Mouse (Mus musculus) cerebellum, adult (tissue): ENCODE results near the gene Jph2.

Experiments used
- ATAC-seq: cut with Nextera tagmentation; 2 replicates; pipeline ENCODE4 v1.9.2; 2017; ENCODE audit warnings: mild to moderate bottlenecking, moderate library complexity, mixed read lengths; ENCODE audit not compliant: insufficient number of reproducible peaks, low FRiP score, low TSS enrichment

The Jph2 gene

DNA sequence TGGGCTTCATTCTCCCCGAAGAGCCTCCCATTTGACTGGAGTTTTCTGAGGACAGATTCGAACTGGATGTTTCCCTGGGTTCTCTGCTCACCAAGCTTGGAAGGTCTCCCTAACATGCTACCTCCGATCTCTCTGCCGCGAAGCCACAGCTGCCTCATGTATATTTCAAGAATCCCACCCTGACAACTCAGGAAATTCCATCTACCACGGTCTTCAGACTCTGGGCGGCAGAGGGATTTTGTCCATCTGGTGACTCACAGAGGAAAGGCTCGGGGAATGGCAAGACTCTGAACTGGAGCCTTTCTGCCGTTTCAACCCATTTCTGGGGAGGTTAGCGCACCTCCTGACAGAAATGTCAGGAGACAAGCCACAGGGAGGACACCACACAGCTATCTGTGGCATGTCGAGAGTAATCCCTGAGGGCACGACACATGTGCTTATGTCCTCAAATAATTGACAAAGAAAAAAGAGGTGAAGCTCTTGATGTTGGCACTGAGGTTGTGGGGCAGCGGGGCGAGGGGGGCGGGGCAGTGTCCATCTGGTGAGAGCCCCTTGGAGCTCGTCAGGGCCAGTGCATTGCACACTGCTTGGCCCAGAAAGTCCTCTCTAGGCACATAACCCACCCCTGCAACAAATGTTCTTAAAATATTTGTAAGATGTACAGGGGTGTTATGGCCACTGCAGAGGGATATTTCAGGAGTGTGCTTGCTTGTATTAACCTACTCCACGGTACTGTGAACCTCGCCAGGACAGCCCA is 32.8 kb downstream of the Jph2 start:
- no peak for ATAC-seq

DNA sequence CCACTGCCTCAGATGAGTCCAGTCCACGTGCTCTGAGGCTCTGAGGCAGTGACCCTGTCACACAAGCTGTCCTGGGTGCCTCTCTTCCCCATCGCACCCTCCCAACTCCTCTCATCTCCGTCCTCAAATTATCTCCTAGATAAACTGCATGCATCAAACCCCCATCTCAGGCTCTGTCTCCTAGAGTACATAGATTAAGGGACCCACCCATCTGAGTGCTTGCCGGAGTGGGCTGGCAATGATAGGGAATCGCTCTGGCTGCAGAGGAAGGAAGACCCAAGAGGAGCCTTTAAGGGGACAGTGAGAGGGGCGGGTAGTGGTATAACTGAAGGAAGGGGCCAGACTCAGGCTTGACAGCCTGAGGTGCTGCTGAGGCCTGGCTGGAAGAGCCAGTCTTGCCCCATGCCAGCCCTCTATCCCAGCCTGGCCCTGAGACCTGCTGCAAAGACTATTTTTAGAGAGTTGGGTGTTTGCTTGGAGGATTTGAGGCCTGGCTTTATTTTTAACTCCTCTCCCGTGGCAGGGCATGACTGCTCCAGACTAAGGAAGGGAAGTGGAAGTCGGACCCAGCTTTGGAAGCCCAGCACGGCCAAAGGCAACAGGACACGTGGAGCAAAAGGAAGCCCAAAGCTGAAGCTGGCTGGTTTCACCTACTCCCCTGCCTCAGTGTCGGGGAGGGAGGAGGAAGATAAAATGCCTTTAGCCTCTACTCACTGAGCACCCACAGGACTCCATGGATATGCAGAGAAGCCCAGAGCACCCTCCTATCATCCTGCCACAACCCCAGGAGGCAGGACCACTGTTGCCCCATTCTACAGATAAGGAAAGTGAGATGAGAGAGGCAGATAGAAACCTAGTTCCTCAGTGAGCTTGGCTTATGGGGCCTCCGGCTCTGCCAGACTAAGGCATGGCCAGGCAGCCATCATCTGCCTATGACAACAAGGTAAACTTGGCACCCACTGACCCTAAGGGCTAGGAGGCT is 34.6 kb downstream of the Jph2 start:
- ATAC-seq: no peak

DNA sequence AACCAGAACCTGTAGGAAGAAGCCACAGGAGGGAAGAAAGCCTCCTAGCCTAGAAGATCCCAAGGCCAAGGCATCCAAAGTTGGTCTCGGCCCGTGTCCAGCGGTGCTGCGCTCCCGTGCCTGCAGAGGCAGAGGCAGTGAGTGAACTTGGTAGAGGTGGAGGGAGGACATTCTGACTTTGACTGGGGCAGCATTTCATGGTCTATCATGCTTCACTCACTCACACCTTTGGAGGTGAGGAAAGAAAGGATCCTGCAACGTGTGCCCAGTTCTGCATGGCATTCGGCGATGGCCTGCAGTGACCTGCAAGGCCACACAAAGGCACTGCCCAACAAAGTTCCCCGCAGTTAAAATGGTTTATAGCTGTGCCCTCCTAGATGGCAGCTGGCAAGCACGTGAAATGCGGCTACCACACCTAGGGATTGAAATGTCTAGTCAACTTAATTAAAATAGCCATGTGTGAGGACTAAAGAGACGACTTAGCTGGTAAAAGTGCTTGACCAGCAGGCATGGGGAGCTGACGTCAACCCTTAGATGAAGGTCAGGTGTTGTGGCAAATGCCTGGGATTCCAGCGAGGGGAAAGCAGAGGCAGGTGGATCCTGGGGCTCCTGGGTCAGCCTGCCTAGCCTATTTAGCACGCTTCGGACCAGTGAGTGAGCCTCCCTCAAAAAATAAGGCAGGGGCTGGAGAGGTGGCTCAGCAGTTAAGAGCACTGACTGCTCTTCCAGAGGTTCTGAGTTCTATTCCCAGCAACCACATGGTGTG is 36.8 kb downstream of the Jph2 start:
- ATAC-seq: no peak

GRCm38 (mm10) chr2:163359253-163359652 is 38.5 kb downstream of the Jph2 start:
- ATAC-seq: no peak

DNA sequence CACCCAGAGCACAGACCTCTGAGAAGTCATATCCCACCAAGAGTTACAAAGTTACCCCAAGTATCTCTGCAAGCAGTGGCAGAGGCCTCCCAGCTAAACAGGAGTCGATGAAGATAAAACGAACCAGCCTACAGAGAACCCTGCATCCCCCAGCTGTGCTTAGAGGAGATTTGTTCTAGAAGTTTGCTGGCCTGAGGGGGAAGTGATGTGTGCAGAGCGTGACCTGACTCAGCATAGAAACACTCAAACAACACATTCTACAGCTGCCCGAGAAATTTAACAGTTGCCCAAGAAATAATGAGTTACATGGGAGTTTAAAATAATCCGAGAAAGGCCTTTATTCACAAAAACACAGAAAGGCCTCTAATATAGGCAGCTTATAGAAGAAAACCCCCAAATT is 39.1 kb downstream of the Jph2 start:
- no peak for ATAC-seq

GRCm38 (mm10) chr2:163356113-163356840 is 41.5 kb downstream of the Jph2 start:
- no peak for ATAC-seq

DNA sequence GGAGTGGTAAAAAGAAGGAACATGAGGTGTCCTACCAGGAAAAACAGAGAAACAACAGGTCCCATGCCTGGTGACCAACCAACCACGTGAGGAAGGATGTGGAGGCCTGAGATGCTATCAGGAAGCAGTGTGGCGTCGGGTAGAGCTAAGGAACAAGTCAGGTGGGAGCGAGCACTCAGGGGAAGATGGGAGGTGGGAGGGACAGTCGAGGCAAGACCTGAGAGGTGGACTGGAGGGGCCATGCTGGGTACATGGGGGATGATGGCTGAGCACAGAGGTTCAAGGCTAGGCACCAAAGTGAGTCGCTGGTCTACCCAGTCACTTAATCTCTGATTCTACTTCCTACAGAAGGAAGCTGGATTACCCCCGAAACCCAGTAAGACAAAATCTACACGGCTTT is 42.1 kb downstream of the Jph2 start:
- no peak for ATAC-seq

DNA sequence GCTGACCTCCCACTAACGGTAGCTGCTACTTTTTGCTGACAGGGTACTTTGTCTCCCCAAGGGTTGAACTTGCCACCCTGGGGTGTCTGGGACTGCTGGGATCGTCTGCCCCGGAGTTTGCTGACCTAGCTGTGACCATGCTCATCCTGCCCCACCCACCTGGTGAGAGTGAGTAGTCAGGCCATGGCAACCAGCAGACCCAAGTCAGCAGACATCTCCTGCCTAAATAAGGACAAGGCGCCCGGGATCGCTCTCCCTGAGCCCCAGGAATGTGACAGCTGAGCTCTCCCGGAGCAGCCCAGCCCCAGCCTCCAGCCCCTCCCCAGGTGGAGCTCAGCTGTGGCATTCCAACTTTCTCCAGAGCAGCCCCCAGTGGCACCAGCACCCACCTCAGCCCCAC is 44.1 kb downstream of the Jph2 start:
- no peak for ATAC-seq

DNA sequence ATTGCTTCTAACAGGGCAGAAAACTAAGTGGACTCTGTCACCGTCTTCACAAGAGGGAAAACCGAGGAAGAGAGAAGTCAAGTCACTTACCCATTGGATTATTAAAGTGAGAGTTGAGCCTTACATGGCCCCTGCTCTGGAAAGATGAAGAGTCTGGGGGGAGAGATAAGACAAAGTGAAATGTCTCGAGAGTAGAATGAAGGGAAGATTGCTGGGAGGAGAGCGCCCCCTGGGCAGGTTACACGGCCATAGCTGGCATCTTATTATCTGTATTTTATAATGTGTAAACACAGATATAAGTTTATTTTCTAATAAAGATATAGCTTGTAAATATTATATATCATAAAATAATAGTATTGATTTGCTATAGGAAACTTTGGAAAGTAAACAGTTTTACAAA is 47.4 kb downstream of the Jph2 start:
- ATAC-seq: no peak

GRCm38 (mm10) chr2:163349411-163349810 is 48.4 kb downstream of the Jph2 start:
- no peak for ATAC-seq

DNA sequence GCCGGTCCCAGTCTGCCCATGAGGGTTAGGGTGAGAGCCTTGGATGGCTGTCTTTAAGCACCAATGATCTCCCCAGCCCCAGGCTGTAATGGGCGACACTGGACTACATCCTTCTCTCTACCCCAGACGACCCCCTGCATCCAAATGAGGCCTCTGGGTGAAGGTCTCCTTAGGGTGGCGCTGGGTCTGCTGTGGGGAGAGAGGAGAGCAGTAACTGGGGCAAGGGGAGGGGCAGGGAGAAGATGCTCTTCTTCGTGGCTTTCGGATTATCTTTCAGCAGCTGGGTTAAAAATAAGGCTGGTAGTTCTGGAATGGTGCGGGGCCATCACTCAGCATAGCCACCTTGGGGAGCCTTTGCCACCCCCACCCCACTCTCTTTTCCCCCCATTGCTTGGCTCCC is 49.1 kb downstream of the Jph2 start:
- ATAC-seq: no peak

GRCm38 (mm10) chr2:163347517-163348184 is 50.1 kb downstream of the Jph2 start:
- ATAC-seq: no peak

- ATAC-seq: no peak
Measured at GRCm38 (mm10) chr2:163346497-163346896, 51.3 kb downstream of the Jph2 start.

DNA sequence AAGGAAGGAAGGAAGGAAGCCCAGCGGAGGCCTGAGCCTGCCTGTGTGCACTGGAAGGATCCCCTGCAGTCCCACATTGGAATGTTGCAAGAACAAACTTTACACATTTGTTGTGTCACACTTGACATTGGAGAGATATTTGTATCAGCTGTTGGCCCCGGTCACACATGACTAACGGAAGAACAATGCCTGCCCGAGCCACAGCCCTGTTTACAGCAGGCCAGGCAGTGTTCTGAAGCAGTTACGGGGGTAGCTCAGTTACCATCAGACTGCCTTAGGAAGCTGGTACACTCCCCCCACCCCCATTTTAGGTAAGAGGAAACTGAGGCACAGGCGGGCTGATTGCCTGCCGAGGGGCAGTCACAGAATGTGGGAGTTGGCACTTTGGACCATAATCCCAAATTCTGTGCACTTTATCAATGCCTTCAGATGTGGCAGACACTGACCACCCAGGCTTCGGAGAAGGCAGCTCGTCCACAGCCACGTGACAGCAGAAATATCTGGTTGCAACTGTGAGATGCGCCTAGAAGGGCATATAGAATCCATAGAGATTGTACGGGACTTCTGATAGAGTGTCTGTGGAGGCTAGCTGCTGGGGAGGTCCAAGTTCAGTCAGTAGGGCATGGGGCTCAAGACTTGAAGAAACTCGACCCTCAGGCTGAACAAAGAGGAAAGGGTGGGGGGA is 52.7 kb downstream of the Jph2 start:
- ATAC-seq: no peak

GRCm38 (mm10) chr2:163343671-163344070 is 54.1 kb downstream of the Jph2 start:
- ATAC-seq: no peak

DNA sequence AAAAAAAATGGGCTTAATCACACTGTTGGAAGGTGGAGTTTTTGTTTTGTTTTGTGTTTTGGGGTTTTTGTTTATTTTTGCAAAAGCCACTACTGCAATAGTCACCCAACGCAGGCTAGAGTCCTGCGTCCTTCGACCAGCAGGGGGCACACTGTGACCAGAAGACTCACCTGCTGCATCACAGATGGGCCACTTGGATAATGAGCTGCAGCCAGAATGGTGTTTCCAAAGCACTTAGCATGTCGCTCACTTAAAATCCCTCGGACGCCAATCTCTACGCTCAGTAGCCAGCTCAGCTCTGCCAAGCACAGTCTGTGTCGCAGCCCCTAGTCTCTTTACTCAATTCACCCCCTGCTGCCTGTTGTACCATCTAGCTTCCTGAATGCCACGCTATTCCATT is 57.5 kb downstream of the Jph2 start:
- no peak for ATAC-seq

DNA sequence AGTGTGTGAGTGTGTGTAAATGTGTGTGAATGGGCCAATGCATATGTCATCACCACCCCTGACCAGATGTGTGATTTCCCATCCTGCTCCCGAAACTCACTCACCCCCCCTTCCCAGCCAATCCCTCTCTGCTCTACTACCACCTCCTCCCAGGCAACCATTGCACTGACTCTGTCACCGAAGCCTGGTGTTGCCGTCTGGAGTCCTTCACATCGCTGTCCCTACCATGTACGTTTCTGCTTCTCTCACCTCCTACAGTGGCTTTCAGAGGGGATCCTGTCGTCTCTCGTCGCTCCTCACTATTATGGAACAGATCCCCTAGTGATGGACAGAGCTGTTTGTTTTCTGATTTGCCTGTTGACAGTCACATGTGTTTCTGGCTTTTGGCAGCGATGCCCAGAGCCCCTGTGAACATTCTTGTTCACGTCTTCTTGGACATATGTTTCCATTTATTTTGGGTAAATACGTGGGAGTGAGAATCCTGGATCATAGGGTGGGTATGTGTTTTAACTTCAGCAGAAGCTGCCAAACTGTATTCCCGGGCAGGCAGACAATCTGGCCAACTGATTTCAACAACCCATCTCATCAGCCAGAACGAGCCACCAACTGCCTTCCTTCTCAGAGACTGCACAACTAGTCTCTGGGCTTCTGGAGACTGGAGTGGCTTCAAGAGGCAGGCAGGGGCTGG is 65.3 kb downstream of the Jph2 start:
- ATAC-seq: no peak

- ATAC-seq: no peak
Measured at GRCm38 (mm10) chr2:163331423-163331822, 66.4 kb downstream of the Jph2 start.
